Mouse (Mus musculus) hindlimb bud, embryonic 11.5 days (tissue): ENCODE measurements around the gene Gabarap.

Source experiments
- DNase-seq: peaks from one replicate; pipeline ENCODE4 v3.0.0-alpha.2; 2012; ENCODE audit warnings: low read depth, low spot score; ENCODE audit errors: extremely low spot score

Gene Gabarap

GRCm38 (mm10) chr11:70020022-70020631 lies 29.2 kb downstream of the Gabarap start:
- DNase-seq, result no peak

DNA sequence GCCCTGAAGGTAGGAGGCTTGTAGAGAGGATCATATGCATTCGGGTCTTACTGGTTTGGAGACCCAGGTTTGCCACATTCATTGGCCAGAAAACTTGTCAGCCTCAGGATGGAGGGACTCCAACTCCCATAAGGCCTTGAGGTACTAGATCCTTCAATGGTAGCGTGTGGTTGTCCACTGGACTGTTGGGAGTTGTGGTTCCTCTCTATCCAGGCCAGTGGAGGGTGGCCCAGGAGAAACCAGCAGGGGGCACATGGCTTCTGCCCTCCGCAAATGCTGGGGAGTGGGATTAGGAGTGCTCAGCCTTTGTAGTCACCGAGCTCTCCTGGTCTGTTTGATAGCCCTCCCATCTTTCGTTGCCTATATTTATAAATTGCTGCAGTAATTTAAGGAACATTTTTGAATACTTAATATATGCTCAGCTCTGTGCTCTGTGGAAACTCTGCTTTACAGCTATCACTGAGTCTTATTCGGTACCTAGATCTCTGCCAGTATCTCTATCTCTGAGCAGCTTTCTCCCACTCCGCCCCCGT lies 29.9 kb downstream of the Gabarap start:
- DNase-seq, result no peak

GRCm38 (mm10) chr11:70021264-70022132 lies 30.6 kb downstream of the Gabarap start:
- peak; percentile 91 for DNase-seq

DNA sequence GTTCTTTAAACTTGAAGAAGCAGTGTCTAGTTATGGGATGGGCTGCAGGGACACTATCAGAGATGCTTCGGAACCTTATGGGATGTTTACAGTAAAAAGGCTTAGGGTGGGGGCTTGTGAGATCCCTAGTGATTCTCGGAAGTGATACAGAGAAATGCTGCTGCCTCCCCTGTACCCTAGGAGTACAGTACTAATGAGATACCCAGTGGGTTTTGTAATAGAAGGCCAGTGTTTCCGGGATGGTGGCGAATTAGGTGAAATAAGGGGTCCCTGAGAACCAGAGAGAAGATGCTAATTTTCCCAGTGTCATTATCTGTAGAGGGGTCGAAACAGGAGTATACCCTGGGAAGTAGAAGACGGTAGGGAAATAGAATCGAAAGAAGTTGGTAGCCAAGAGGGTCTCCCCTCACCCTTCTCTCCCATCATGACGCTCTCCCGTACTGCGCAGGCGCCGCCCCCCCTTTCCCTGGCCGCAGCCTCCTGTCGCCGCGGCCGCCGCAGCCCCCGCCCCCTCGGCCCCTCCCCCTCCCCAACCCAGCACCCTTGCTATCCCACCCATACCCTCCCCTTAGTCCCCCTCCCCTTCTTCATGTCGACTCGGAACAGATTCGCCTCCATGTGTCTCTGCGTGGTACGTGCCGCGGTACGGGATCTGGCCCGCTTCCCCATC lies 32.7 kb downstream of the Gabarap start:
- DNase-seq, result no peak

GRCm38 (mm10) chr11:70024151-70024514 lies 33.2 kb downstream of the Gabarap start:
- no peak for DNase-seq

GRCm38 (mm10) chr11:70026689-70027088 lies 35.7 kb downstream of the Gabarap start:
- DNase-seq, result no peak

DNA sequence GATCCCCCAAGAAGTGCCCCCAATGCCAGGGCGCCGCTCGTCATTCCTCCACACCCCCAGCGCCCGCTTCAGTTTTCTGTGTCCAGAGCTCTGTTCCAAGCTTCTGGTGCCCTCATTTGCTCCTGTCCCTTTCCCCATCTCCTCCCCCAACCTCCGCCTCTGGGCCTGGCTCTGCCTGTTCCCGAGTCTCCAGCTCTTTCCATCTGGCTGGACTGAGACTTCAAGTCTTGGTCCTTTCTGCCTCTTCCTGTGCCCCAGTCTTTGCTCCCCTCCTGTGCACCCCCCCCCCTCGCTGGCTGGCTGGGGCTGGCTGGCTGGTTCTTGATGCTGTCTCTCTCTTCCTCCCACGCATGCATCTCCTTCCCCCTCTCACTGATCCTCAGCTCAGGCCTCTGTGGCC lies 36.5 kb downstream of the Gabarap start:
- DNase-seq, result no peak

DNA sequence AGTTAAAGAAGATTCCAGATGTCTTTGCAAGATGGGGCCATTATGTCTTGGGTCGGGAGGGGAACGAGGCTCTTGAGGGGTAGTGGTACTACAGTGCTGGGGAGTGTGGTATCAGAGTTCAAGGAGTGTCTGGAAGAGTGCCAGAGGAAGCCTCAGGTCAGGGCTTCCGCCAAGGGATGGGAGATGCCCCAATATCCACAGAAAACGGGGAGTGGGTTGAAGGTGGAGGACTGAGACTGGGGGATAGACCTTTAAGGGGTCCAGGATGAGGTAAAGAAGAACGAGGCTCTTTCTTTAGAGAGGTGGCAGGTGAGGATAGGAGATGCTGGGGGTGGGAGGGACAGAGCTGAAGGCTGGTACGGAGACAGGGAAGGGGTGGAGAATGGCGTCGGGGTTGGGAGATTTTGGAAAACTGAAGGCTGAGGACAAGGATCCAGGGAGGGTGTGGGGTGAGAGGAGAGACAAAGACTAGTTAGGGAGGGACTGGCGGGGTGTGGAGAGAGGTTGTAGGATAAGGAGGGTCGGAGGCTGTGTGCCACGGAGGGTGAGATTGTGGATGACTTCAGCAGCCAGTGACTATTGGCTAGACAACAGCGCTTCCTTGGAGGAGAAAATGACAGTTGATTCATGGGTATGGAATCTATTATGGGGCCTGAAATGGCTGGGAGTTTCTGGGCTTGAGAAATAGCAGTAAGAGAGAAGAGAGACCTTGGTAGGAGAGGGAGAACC lies 37.6 kb downstream of the Gabarap start:
- no peak for DNase-seq

- DNase-seq, result peak; percentile 70
Observed at GRCm38 (mm10) chr11:70029130-70029801, 38.3 kb downstream of the Gabarap start.

DNA sequence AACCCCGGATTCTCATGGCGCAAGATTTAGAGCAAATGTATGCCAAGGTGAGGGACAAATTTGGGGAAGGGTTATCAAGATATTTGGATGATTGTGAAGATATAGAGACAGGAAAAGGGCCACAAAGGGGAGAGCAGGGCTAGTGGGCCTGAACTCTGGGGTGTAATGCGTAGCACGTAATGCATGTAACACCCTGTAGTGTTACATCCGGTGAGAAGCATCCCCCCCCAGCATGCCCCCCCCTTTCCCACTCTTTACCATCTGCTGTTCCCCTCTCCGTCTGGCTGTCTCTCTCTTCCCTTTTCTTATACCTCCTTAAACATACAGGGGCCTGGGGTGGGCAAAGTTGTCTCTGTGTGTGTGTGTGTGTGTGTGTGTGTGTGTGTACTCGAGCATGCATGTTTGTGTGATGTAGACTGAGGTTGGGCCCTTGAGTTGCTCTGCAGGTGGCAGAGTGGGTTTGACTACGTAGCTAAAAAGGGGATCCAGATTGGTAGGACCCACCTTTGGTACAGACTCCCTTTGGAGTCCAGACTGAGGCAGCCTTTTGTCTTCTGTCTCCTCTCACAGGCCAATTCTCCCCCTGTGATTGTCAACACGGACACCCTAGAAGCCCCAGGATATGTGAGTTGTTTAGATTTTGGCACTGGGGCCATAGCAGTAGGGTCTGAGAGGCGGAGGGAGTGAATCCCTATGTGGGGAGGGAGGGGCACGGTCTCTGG lies 39.0 kb downstream of the Gabarap start:
- DNase-seq, result no peak

DNA sequence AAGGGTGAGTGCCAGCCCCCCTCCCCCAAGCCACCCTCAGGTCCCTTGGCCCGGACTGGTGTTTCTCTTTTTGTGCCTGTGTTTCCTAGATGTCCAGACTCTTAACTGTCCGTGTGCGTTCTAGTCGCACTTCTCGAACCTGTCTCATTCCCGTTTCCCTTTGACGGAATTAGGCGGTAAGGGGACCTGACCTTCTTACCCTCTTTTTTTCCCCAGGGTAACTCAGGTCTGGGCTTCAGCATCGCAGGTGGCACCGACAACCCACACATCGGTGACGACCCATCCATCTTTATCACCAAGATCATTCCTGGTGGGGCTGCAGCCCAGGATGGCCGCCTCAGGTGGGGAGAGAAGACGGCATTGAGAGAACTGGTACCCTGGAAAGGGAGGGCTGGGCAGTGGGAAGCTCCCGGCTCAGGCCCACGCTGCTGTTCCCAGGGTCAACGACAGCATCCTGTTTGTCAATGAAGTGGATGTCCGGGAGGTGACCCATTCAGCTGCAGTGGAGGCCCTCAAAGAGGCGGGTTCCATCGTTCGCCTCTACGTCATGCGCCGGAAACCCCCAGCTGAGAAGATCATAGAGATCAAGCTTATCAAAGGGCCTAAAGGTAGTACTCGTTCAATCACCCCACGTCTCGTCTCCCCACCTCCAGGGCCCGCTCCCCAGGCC lies 39.8 kb downstream of the Gabarap start:
- no peak for DNase-seq

DNA sequence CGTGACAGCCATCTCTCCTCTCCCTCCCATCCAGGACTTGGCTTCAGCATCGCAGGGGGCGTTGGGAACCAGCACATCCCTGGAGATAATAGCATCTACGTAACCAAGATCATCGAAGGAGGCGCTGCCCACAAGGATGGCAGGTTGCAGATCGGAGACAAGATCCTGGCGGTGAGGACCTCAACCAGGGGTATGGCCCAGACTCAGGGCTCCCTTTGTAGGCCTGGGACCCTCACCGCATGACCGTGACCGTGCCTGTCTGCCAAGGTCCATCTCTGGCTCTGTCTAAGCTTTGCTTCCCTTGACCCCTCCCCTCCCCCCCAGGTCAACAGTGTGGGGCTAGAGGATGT lies 40.4 kb downstream of the Gabarap start:
- no peak for DNase-seq

GRCm38 (mm10) chr11:70038174-70038573 lies 47.2 kb downstream of the Gabarap start:
- DNase-seq, result no peak

GRCm38 (mm10) chr11:70039631-70040030 lies 48.7 kb downstream of the Gabarap start:
- no peak for DNase-seq

- DNase-seq, result no peak
Observed at GRCm38 (mm10) chr11:70040184-70040583, 49.2 kb downstream of the Gabarap start.

DNA sequence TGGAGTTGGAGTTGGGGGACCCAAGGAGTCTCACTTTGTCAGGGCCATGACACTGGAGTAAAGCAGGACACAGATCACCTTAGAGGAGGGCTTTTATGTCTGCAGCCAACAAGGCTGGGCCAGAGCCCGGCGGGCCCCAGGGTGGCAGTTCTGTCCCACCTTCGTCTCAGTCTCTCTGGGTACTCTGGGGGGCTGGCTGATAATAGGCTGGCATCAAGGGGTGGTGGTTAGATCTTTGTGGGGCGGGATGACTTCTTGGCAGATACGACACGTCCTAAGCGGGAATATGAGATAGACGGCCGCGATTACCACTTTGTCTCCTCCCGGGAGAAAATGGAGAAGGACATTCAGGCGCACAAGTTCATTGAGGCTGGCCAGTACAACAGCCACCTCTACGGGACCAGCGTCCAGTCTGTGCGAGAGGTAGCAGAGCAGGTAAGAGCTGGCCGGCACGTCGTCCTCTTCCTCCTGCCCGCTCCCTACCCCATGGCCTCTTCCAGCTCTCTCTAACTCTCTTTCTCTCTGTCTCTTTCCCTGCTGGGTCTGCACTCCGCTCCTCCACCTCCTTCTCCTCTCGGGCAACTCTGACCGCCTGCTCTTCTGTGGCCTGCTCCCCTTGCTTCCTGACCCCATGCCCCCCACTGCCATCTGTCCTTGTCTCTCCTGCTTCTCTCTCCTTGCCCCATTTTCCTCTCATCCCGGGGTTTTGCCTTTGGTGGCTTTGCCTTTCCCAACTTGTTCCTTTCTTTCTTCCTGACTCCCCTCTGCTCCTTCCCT lies 51.6 kb downstream of the Gabarap start:
- DNase-seq, result no peak

- no peak for DNase-seq
Observed at GRCm38 (mm10) chr11:70043665-70044064, 52.7 kb downstream of the Gabarap start.
